Comparison of ENCODE assay signal across 8 mouse cellular contexts in the genomic region with DNA sequence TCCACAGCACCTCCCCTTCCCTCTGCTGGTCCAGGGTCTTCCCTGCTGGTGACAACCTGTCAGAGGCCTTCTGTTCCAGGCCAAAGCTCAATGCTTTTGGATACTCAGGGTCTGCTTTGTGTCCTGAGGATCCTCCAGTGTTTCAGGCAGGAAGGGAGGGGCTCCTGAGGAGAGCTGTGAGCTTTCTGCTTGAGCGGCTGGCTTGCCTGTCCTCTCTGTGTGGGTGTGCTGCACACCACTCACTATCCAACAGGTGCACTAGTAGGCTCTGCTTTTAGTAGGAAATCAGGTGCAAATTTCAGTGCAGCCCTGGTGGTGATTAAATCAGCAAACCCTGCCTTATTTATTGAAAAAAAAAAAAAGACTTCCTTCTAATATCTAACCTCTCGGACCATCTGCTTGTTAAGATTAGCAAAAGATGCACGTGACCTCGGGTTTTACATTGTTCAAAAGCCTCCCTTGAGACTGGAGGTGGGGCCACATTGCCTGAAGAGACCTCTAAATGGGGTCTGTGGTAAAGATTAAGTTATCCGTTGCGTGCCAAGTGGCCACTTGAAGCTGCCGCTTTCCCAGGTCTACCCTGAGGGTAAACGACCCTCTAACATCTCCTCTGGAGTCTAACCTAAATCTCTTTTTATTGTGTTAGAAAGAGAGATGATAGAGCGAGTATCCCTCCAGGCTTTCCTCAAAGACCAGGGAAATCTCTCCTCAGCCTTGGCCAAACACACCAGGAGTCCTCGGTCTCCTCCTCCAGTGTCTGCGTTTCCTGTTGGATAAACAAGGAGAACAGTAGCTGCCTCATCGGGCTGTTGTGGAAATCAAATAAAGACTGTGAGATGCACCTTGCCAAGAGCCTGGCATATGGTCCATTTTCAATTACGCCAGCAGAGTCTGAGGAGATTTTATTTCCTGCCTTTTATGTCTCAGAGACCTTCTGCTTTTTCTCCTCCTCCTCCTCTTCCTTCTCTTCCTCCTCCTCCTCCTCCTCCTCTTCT. TPM values are rescaled to one million over a fixed set of nuclear protein-coding genes. Genes with fewer than 3 reads are reported as not detected.
DNase-seq lines count a peak whose midpoint lies in the region; ATAC-seq and TF ChIP-seq lines count a peak whose summit lies in the region.

No protein-coding gene starts in this region.

- no peak for TF ChIP-seq CTCF in cerebellum, adult 2 months (IDR thresholded peaks at IDR 0.05; ENCODE audit: borderline replicate concordance, insufficient read depth, low read depth, low read length)

- intact Hi-C loops in heart, postnatal 10 days (cut with DNase I): no loop called here

- H3K4me2 ChIP-seq in liver, embryonic 11.5 days: peak overlapping the region; percentile 20
- H3K4me2 ChIP-seq in midbrain, embryonic 16.5 days (ENCODE audit: low read length): peak overlapping the region; percentile 53; the same call in 1 of the 2 replicates

- no peaks in the 10 kb centered on the region for H3K9me3 ChIP-seq in liver, embryonic 11.5 days (ENCODE audit: control insufficient read depth, low read length)
- no peaks in the 10 kb centered on the region for H3K9me3 ChIP-seq in midbrain, embryonic 16.5 days (replicated peaks; ENCODE audit: control insufficient read depth, low read length, poor library complexity, severe bottlenecking)

- no peak overlapping the region for H3K4me3 ChIP-seq in liver, embryonic 11.5 days (ENCODE audit: low read depth, low read length)
- no peak overlapping the region for H3K4me3 ChIP-seq in cerebellum, adult 2 months (replicated peaks; ENCODE audit: insufficient read depth, low read depth, low read length)
- H3K4me3 ChIP-seq in midbrain, embryonic 16.5 days (ENCODE audit: low read depth, low read length): no peak overlapping the region

- TF ChIP-seq POLR2A in cerebellum, adult 2 months (IDR thresholded peaks at IDR 0.05; ENCODE audit: borderline replicate concordance, insufficient read depth, low read length): no peak

- no peak overlapping the region; the same call in 1 of the 2 replicates for H3K27ac ChIP-seq in liver, embryonic 11.5 days (ENCODE audit: low read depth, low read length)
- H3K27ac ChIP-seq in cerebellum, adult 2 months (ENCODE audit: insufficient read depth, low read length): peak overlapping the region; percentile 70; the same call in 1 of the 2 replicates
- peak overlapping the region; percentile 91 for H3K27ac ChIP-seq in midbrain, embryonic 16.5 days (ENCODE audit: low read length)

- no peaks in the 10 kb centered on the region for H3K36me3 ChIP-seq in liver, embryonic 11.5 days (ENCODE audit: control insufficient read depth, insufficient read depth, low read length)
- no peaks in the 10 kb centered on the region for H3K36me3 ChIP-seq in midbrain, embryonic 16.5 days (ENCODE audit: control insufficient read depth, insufficient read depth, low read length)

- peaks cover 26% of the 10 kb centered on the region for H3K27me3 ChIP-seq in liver, embryonic 11.5 days (replicated peaks; ENCODE audit: control insufficient read depth, insufficient read depth, low read length)
- H3K27me3 ChIP-seq in cerebellum, adult 2 months (ENCODE audit: control insufficient read depth, insufficient read depth, low read length): no peaks in the 10 kb centered on the region
- no peaks in the 10 kb centered on the region for H3K27me3 ChIP-seq in midbrain, embryonic 16.5 days (ENCODE audit: control insufficient read depth, insufficient read depth, low read depth, low read length)

- no peak for ATAC-seq in liver, embryonic 11.5 days (replicated peaks; ENCODE audit: low FRiP score)
- ATAC-seq in midbrain, embryonic 16.5 days: peak; percentile 59
- no peak for ATAC-seq in erythroblast, adult 5-6 weeks (replicated peaks; ENCODE audit: low FRiP score, poor library complexity, severe bottlenecking)

- 25% methylated on average over 13 of the region's 13 CpGs for WGBS in liver, embryonic 11.5 days
- 21% methylated on average over 13 of the region's 13 CpGs for WGBS in cerebellum, adult 2 months
- WGBS in midbrain, embryonic 16.5 days: 13% methylated on average over 13 of the region's 13 CpGs

- peaks cover 29% of the 10 kb centered on the region for H3K4me1 ChIP-seq in liver, embryonic 11.5 days (replicated peaks; ENCODE audit: control insufficient read depth, insufficient read depth, low read length)
- H3K4me1 ChIP-seq in cerebellum, adult 2 months (ENCODE audit: control insufficient read depth, insufficient read depth, low read length): peaks cover 26% of the 10 kb centered on the region
- peaks cover 49% of the 10 kb centered on the region for H3K4me1 ChIP-seq in midbrain, embryonic 16.5 days (ENCODE audit: control insufficient read depth, insufficient read depth, low read length)

- DNase-seq in liver, embryonic 11.5 days (ENCODE audit: low spot score): no peak
- DNase-seq in liver: no peak
- DNase-seq in cerebellum, adult 2 months: peak; percentile 66 to 82
- peak; percentile 47 to 54 for DNase-seq in heart, postnatal 10 days
- no peak for DNase-seq in urinary bladder, adult 18-20 months (ENCODE audit: low spot score in 2 of 2)
- no peak for DNase-seq in layer of hippocampus, postnatal 25 days (ENCODE audit: extremely low spot score in 1 of 2, low spot score in 1 of 2)

- no peak overlapping the region for H3K9ac ChIP-seq in liver, embryonic 11.5 days (ENCODE audit: low read depth, low read length)
- peak overlapping the region; percentile 60 for H3K9ac ChIP-seq in midbrain, embryonic 16.5 days (ENCODE audit: low read depth, low read length)

RNA-seq across cellular contexts. Expression of gene Cuedc1, which starts 42.5 kb away (rescaled TPM):
- polyA plus RNA-seq in liver, embryonic 11.5 days (2014; fragmentation: Nextera tagmentation; extraction: Ambion mirVana): 5.3 and 6.9 TPM in 2 replicates
- 41.6 and 42.0 TPM in 2 replicates for polyA plus RNA-seq in cerebellum, adult 2 months (2012; rRNA removed)
- 10 to 100 TPM; 45.6 to 48.4 TPM for total RNA-seq in heart, postnatal 10 days (2021)
- 46.1 and 54.7 TPM in 2 replicates for polyA plus RNA-seq in midbrain, embryonic 16.5 days (2015; fragmentation: Nextera tagmentation; extraction: Ambion mirVana)
- total RNA-seq in erythroblast, adult 5-6 weeks (2015; ENCODE audit: low replicate concordance): 2.7 TPM in 1 of 2 replicates, not detected in the other
- 0.98 TPM in 1 of 2 replicates, not detected in the other for total RNA-seq in erythroblast, adult 5-6 weeks (2017; ENCODE audit: low replicate concordance)
- total RNA-seq in layer of hippocampus, postnatal 25 days (2021): 10 to 100 TPM; 26.0 to 33.3 TPM

Comparison
In these comparisons a context has a peak if more than half of its experiments do, and no peak if none do; other contexts are left out.
1. DNase-seq: peak in cerebellum, adult 2 months (2 of 2) and heart, postnatal 10 days (2 of 2); none in liver, embryonic 11.5 days (single experiment), liver (single experiment), urinary bladder, adult 18-20 months (0 of 2) and layer of hippocampus, postnatal 25 days (0 of 2).
2. RNA of gene Cuedc1, which starts 42.5 kb away (total RNA-seq): 45.6 to 48.4 TPM in heart, postnatal 10 days and 26.0 to 33.3 TPM in layer of hippocampus, postnatal 25 days; 0.98 to 2.7 TPM in erythroblast, adult 5-6 weeks; every median in the first group is over 4 times any median in the second.